Mouse (Mus musculus) ES-E14 (cell line): ENCODE data around the gene Prkag1.

ENCODE experiments used
- CHD2 ChIP-seq: IDR thresholded peaks from 2 replicates; pipeline ENCODE4 v1.6.1; 2014; ENCODE audit warnings: mild to moderate bottlenecking, low read depth, low read length, inconsistent platforms
- HCFC1 ChIP-seq: IDR thresholded peaks from 2 replicates; pipeline ENCODE4 v1.6.1; 2012; ENCODE audit warnings: low read length, inconsistent platforms, borderline replicate concordance; ENCODE audit not compliant: insufficient read depth
- MAFK ChIP-seq: IDR thresholded peaks from 2 replicates; pipeline ENCODE4 v1.6.1; 2014; ENCODE audit warnings: mild to moderate bottlenecking, low read depth, low read length, inconsistent platforms; ENCODE audit not compliant: insufficient read depth
- ZC3H11A ChIP-seq: IDR thresholded peaks from 2 replicates; pipeline ENCODE4 v1.6.1; 2012; ENCODE audit warnings: low read depth, mild to moderate bottlenecking, inconsistent platforms, low read length, borderline replicate concordance
- ZNF384 ChIP-seq: IDR thresholded peaks from 2 replicates; pipeline ENCODE4 v1.6.1; 2012; ENCODE audit warnings: low read depth, low read length, inconsistent platforms

- TF ChIP-seq MAFK (no peak), ZC3H11A (no peak), ZNF384 (no peak), HCFC1 (no peak), CHD2 (no peak)
Measured at GRCm38 (mm10) chr15:98821403-98821802, 9.9 kb downstream of the Prkag1 start.
